Mouse (Mus musculus): ENCODE measurements at regions not wholly inside any gene's neighbourhood (a gene's known extent, or its start where the extent isn't known, plus 50 kb on each side); places are given as distances from the start of the nearest gene placed in this dataset.
"Not testable (repeated sequence)": the region's sequence is repeated elsewhere in the genome, so short reads cannot be mapped to it uniquely, and the experiment has no call there.

GRCm38 (mm10) chr4:145406050-145406449 is 91.1 kb upstream of the Tnfrsf8 start:
- not testable (repeated sequence) for TF ChIP-seq CTCF (IDR thresholded peaks at IDR 0.05; ENCODE audit: control insufficient read depth, insufficient read depth, insufficient read length); MYOD1 (IDR thresholded peaks at IDR 0.05; ENCODE audit: control insufficient read depth, insufficient read length, low read depth)
